Mouse (Mus musculus) large intestine, adult 2 months (tissue): ENCODE data around the gene Fyb. TPM values are rescaled to one million over a fixed set of nuclear protein-coding genes. Genes with fewer than 3 reads are reported as not detected.
"Not testable (repeated sequence)": the region's sequence is repeated elsewhere in the genome, so short reads cannot be mapped to it uniquely, and the experiment has no call there.

Experiments used
- DNase-seq: peaks from one replicate; pipeline ENCODE4 v3.0.0-alpha.2; 2012; ENCODE audit warnings: low read depth, low spot score
- WGBS: fragments of 180-500 bp; shearing (Covaris S2); methylation state at CpG from one replicate; pipeline ENCODE4 v1.1.7; 2018; 5-methylcytosine and 5-hydroxymethylcytosine counted together
- polyA plus RNA-seq: library from polyadenylated mRNA; depleted of rRNA; stranded (reverse); fragments of >200 nt; gene quantifications from 2 replicates; pipeline ENCODE4 v1.2.3, GENCODE M21; 2012

Gene Fyb
- polyA plus RNA-seq, 1 experiment = 45.9 TPM

GRCm38 (mm10) chr15:6559188-6559587, 36.5 kb downstream of the Fyb start:
- WGBS = 47% methylated on average over 9 of the region's 9 CpGs
- no peak for DNase-seq

GRCm38 (mm10) chr15:6560696-6561095, 38.0 kb downstream of the Fyb start:
- no peak for DNase-seq
- 76% methylated on average over 10 of the region's 10 CpGs for WGBS

- WGBS = 84% methylated on average over 4 of the region's 4 CpGs
- no peak for DNase-seq
Observed at GRCm38 (mm10) chr15:6562161-6562560, 39.5 kb downstream of the Fyb start.

- 68% methylated on average over 2 of the region's 2 CpGs for WGBS
- no peak for DNase-seq
Observed at GRCm38 (mm10) chr15:6562629-6563028, 40.0 kb downstream of the Fyb start.

GRCm38 (mm10) chr15:6564977-6565421, 42.3 kb downstream of the Fyb start:
- WGBS = 40% methylated on average over 11 of the region's 11 CpGs
- no peak for DNase-seq

GRCm38 (mm10) chr15:6565873-6566272, 43.2 kb downstream of the Fyb start:
- no peak for DNase-seq
- WGBS = 97% methylated on average over 4 of the region's 4 CpGs

GRCm38 (mm10) chr15:6567993-6568392, 45.3 kb downstream of the Fyb start:
- DNase-seq = no peak
- WGBS = 51% methylated on average over 5 of the region's 5 CpGs

- no peak for DNase-seq
- WGBS = 52% methylated on average over 3 of the region's 3 CpGs
Observed at GRCm38 (mm10) chr15:6568605-6569004, 46.0 kb downstream of the Fyb start.

GRCm38 (mm10) chr15:6569074-6569473, 46.4 kb downstream of the Fyb start:
- no peak for DNase-seq
- 37% methylated on average over 5 of the region's 5 CpGs for WGBS

GRCm38 (mm10) chr15:6570164-6570861, 47.7 kb downstream of the Fyb start:
- WGBS = 37% methylated on average over 2 of the region's 2 CpGs

GRCm38 (mm10) chr15:6570876-6571275, 48.2 kb downstream of the Fyb start:
- DNase-seq = peak; percentile 65
- WGBS = 6% methylated on average over 7 of the region's 7 CpGs

More at GRCm38 (mm10) chr15:6570164-6570861, 47.7 kb downstream of the Fyb start:
- DNase-seq = peak; percentile 66

- no peak for DNase-seq
- 39% methylated on average over 5 of the region's 5 CpGs for WGBS
Observed at GRCm38 (mm10) chr15:6574283-6574960, 51.8 kb downstream of the Fyb start.

- 50% methylated on average over 9 of the region's 9 CpGs for WGBS
- no peak for DNase-seq
Observed at GRCm38 (mm10) chr15:6577971-6578370, 55.3 kb downstream of the Fyb start.

GRCm38 (mm10) chr15:6578654-6579053, 56.0 kb downstream of the Fyb start:
- DNase-seq = no peak
- 79% methylated on average over 2 of the region's 2 CpGs for WGBS

- DNase-seq = no peak
- 27% methylated on average over 15 of the region's 15 CpGs for WGBS
Observed at GRCm38 (mm10) chr15:6579194-6579768, 56.6 kb downstream of the Fyb start.

GRCm38 (mm10) chr15:6579769-6580261, 57.2 kb downstream of the Fyb start:
- 78% methylated on average over 11 of the region's 11 CpGs for WGBS
- no peak for DNase-seq

GRCm38 (mm10) chr15:6584645-6585044, 62.0 kb downstream of the Fyb start:
- no peak for DNase-seq
- WGBS = 85% methylated on average over 4 of the region's 4 CpGs

- not testable (repeated sequence) for DNase-seq
- 87% methylated on average over 7 of the region's 7 CpGs for WGBS
Observed at GRCm38 (mm10) chr15:6586351-6586750, 63.7 kb downstream of the Fyb start.

- WGBS = 71% methylated on average over 3 of the region's 3 CpGs
- DNase-seq = no peak
Observed at GRCm38 (mm10) chr15:6587526-6587925, 64.9 kb downstream of the Fyb start.

GRCm38 (mm10) chr15:6588192-6588591, 65.5 kb downstream of the Fyb start:
- DNase-seq = no peak
- WGBS = 71% methylated on average over 7 of the region's 7 CpGs
